Mouse (Mus musculus) lung, adult 2 months (tissue): ENCODE measurements around the gene Tshr. TPM values are rescaled to one million over a fixed set of nuclear protein-coding genes. Genes with fewer than 3 reads are reported as not detected.
A peak's percentile ranks its signal among the peaks of the same experiment; 100 is the strongest.
"Not testable (repeated sequence)": the region's sequence is repeated elsewhere in the genome, so short reads cannot be mapped to it uniquely, and the experiment has no call there.

Experiments used
- DNase-seq: peaks from one replicate; pipeline ENCODE4 v3.0.0; 2022
- H3K4me1 ChIP-seq: fragments of 200-500 bp; 2 replicates; pipeline ENCODE4 v1.6.1; 2011; ENCODE audit warnings: low read length; ENCODE audit not compliant: control insufficient read depth, insufficient read depth
- H3K4me3 ChIP-seq: fragments of 200-500 bp; replicated peaks from 2 replicates; pipeline ENCODE3; 2011; ENCODE audit warnings: low read depth, mild to moderate bottlenecking, control low read depth, low read length; ENCODE audit errors: extremely low read depth
- CTCF ChIP-seq: fragments of 200-500 bp; IDR thresholded peaks from 2 replicates; pipeline ENCODE4 v1.5.1; 2011; ENCODE audit warnings: mild to moderate bottlenecking, low read length, control low read depth; ENCODE audit not compliant: insufficient read depth
- POLR2A ChIP-seq: fragments of 200-500 bp; IDR thresholded peaks from 2 replicates; pipeline ENCODE4 v1.6.1; 2011; ENCODE audit warnings: low read depth, mild to moderate bottlenecking, control low read depth, low read length, borderline replicate concordance; ENCODE audit errors: extremely low read depth
- WGBS: fragments of 180-500 bp; shearing (Covaris S2); methylation state at CpG from one replicate; pipeline ENCODE4 v1.1.7; 2018; 5-methylcytosine and 5-hydroxymethylcytosine counted together
- polyA plus RNA-seq: library from polyadenylated mRNA; depleted of rRNA; stranded (reverse); fragments of >200 nt; gene quantifications from 2 replicates; pipeline ENCODE4 v1.2.3, GENCODE M21; 2012

Gene Tshr
- polyA plus RNA-seq, 1 experiment, result 0.90 TPM

DNA sequence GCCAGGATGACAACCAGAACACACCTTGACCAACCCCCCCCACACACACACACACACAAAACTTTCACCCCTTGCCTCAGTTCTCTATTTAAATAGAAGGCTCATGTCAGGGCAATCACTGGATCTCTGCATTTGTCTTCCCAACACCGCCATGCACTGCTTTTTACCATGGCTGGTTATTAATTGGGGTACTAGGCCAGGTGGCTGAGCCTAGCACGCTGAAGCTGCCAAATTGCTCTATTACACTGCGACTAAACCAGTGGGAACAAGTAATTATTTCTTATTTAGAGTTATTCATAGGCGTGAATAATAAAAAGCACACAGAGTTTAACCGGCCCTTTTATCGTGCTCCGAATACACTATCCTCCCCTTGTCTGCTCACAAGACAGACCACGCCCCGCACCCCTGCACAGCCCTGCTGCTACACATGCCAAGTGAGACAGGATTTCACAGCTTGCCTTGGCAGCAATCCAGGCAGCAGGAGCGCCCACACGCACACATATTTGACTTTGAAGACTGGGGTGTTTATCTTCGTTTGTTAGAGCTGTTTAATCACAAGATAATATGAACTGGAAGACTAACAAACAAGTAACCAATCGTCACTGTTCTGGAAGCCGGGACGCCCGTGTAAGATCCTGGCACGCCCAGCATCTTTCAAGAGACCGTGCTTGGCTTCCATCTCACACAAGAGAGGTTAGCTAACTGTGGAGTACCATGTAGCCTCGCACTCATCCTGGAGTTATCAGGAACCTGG lies 167.6 kb downstream of the Tshr start:
- TF ChIP-seq CTCF, result no peak
- no peak for TF ChIP-seq POLR2A
- 0 out of 2 replicates have a peak, but pooled peaks cover 2% of the 10 kb centered on the region for H3K4me1 ChIP-seq
- DNase-seq, result peak; percentile 29
- H3K4me3 ChIP-seq, result no peak overlapping the region
- WGBS, result 29% methylated on average over 19 of the region's 19 CpGs

DNA sequence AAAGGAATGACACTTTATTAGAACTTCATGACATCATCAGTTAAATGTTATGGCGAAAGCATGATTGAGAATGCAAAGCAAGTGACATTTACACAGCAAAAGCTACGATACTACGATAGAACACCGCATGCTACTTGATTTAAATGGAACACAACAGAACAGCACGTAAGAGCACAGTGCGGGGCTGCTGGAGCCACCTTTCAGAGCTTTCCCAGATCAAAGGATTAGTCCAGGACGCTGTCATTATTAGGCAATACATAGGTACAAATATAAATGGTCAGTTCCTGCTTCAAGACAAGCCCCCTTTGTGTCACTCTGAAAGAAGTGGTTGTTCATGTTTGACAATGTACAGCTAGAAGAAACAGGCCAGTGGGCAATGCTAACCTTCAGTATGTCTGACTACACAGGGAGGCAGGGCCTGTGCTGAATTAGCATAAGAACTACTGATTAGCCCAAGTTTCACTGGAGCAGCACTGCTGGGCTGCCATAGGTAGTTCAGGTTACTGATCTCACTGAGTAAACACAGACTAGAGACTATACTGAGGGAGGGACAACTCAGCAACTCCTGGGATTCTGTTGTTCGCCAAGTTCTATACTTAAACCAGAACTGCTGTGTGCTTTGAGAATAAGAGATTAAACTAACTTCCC lies 173.1 kb downstream of the Tshr start:
- not testable (repeated sequence) for H3K4me3 ChIP-seq, DNase-seq, H3K4me1 ChIP-seq
- 74% methylated on average over 8 of the region's 8 CpGs for WGBS

DNA sequence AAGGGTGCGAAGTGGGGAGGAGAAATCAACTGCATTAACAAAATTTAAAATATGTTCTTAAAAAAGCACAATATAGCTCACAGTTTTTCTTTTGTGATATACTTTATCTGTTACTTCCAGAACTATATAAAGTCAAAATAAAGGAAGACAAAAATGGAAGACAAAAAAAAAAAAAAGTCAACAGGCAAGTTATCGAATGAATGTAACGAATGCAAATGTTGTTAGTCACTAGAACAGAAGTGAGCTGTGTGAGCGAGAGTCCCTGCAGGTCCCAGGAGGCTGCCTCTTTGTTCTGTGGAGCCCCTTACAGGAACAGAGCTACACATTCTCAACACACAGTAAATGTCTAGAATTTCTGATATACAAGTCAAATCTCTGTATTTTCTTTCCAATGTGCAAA lies 173.8 kb downstream of the Tshr start:
- not testable (repeated sequence) for DNase-seq, H3K4me3 ChIP-seq, H3K4me1 ChIP-seq
- 91% methylated on average over 4 of the region's 4 CpGs for WGBS

DNA sequence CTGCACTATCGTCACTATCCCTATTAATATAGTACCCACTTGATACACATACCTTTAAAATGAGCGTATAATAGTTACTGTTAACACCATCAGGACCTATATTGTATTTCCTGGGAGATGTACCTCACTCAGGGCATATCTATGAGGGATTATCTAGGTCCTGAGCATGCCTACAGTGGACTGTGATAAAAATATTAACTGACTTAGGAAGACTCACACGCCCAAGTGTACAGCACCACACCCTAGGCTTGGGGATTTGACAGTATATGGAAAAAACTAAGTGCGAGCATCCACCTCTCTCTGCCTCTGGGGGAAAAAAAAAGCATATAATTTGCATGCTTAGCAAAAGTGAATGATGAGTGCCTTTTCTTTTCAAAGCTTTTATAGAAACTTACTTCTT lies 182.8 kb downstream of the Tshr start:
- TF ChIP-seq POLR2A (no peak), CTCF (no peak)
- Histone ChIP-seq H3K4me1 (no peaks in the 10 kb centered on the region), H3K4me3 (no peak overlapping the region)
- WGBS, result 93% methylated on average over 4 of the region's 4 CpGs
- DNase-seq, result no peak

DNA sequence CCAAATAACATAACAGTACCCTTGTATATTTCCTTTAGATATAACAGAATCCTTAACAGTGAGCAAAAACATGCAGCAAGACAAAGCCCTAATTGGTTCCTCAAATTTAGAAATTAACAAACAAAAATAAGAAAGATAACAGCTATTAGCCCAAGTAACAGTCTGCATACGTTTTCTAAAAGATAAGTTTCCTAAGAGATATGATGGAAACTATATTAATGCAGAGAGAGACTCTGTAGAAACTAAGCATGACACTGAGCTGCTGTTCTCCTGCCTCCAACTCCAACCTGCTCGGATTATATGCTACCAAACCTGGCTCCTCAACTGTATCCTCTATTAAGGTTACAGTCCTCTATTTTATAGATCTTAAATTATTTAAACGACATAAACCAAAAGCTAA lies 184.9 kb downstream of the Tshr start:
- TF ChIP-seq POLR2A, result no peak
- TF ChIP-seq CTCF, result no peak
- Histone ChIP-seq H3K4me3 (no peak overlapping the region), H3K4me1 (no peaks in the 10 kb centered on the region)
- 82% methylated on average over 3 of the region's 3 CpGs for WGBS
- no peak for DNase-seq

DNA sequence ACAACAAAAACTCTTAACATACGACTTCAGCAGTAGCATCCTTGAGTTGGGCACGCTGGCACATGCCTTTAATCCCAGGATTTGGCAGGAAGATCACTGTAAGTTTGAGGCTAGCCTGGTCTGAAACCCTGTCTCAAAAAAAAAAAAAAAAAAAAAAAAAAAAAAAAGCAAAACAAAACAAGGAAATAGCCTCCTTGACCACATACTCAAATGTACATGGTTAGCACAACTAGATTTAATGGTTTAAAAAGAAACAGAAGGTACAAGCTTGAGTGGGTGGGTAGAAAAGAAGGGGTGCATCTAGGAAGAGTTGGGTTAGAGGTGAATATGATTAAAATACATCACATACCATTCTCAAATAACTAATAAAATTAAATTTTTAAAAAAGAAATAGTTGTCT lies 187.3 kb downstream of the Tshr start:
- H3K4me1 ChIP-seq, result no peaks in the 10 kb centered on the region
- DNase-seq, result no peak
- 86% methylated on average over 2 of the region's 2 CpGs for WGBS
- no peak overlapping the region for H3K4me3 ChIP-seq
- TF ChIP-seq POLR2A (no peak), CTCF (no peak)

DNA sequence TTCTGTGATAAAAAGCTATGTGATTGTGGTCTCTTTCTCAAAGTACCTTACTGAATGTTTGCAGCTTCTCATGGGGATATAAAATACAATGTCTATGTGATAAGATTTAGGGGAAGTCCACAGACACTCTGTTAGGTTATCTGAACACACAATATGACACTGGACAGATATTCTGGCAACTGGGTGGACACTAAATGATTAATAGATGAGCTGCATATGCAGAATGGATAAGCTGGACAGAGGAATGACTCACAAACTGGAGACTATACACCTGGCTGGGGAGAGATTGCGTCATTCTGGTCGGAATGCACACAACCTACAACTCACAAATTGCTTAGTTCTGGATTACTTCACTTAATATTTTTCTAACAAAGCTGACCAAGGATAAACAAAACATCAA lies 195.3 kb downstream of the Tshr start:
- 82% methylated on average over 2 of the region's 2 CpGs for WGBS
- Histone ChIP-seq H3K4me1 (peaks cover 16% of the 10 kb centered on the region), H3K4me3 (no peak overlapping the region)
- DNase-seq, result no peak
- TF ChIP-seq CTCF (no peak), POLR2A (no peak)

DNA sequence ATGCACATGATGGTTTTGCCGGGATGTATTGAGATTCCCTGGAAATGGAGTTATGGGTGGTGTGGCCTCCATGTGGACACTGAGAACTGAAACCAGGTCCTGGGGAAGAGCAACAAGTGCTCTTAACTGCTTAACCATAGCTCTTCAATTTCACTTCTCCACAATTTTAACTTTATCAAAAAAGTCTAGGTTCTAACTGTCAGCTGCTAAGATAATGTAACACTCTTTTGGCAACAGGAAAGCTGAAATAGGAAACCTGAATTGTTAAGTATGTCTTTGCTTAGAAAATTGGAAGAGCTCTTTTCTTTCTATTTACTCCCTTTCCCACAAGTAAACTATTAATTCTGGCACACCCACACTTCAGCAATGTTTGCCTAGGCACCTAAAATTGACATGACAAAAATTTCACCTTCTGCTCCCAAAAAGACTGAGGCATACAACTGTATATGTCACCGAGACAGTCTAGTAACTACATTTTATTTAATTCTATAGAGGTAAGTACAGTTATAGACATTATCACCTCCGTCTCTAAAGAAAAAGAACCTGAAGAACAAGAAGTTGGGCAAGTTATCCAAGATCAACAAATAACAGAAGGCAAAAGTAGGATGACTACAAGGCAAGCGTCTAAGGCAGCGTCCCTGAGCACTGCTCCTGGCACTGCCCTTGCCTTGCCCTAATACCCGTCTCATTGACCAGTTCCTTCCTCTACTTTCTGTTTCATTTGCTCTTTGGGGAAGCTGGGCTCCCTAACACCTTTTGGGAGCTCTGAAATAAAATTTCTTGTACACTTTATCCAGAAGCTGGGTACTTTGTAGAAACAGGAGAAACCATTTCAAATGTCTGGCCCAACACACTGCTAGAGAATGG lies 197.1 kb downstream of the Tshr start:
- whole genome bisulfite sequencing, result 45% methylated on average over 6 of the region's 6 CpGs
- TF ChIP-seq POLR2A (no peak), CTCF (no peak)
- Histone ChIP-seq H3K4me3 (peak overlapping the region; percentile 29), H3K4me1 (peaks cover 18% of the 10 kb centered on the region)
- DNase-seq, result no peak

DNA sequence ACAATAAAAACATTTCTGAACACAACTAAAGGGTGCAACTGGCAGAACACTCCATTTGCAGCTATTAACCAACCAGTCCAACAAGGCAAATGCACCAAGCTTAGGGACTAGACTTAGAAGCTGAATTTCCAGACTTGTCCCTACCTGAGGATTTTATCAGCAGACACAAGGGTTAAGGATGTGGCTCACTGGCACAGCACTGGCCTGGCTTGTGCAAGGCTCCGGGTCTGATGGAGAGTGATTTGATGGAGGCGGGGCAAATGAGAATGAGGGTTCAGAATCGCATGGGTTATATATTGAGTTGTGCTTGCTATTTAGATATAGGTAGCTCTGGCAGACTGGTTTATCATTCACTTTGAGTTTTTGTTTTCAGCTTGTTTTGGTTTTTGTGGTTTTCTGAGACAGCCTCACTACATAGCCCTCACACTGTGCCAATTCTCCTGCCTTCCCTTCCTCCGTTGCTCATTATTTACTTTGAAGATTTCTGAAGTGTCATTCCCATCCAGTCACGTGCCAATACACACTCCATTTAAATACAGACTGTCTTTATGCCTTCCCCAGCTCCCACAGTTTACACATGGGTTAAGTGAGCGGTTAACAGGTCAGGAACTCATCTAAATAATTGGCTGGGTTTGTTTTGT lies 198.1 kb downstream of the Tshr start:
- no peak for TF ChIP-seq POLR2A
- no peak for TF ChIP-seq CTCF
- WGBS, result 41% methylated on average over 6 of the region's 6 CpGs
- no peak for DNase-seq

More for the DNA sequence above, 198.1 kb downstream of the Tshr start:
- Histone ChIP-seq H3K4me1 (peaks cover 20% of the 10 kb centered on the region), H3K4me3 (no peak overlapping the region)
